Mouse (Mus musculus) embryo, embryonic 11.5 days (tissue): Measurements from ENCODE around the gene Zfp963.

Experiments
- DNase-seq: peaks from one replicate; pipeline ENCODE4 v3.0.0-alpha.2; 2012; ENCODE audit warnings: low read depth, low spot score

The Zfp963 gene

GRCm38 (mm10) chr8:69749544-69750454 is at the start of gene Zfp963:
Gene Zfp963 (minus strand): TSS chr8:69749970.
- DNase-seq = peak; percentile 94

DNA sequence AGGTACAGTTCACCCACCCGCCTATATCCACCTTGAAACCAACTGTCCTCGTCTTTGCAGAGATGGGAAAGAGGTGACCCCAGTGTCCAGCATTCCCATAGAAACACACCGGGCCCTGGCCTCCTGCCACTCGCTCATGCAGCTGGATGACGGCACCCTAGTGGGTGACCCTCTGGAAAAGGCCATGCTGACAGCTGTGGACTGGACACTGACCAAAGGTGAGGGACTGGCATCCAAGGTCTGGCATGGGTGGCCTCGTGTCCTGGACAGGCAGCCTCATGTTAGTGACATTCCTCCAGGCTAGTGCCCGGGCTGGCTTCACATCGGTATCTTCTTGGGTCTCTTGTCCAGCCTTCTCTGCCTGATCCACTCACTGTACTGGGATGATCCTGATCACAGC is 49.5 kb upstream of the Zfp963 start:
- DNase-seq = no peak

DNA sequence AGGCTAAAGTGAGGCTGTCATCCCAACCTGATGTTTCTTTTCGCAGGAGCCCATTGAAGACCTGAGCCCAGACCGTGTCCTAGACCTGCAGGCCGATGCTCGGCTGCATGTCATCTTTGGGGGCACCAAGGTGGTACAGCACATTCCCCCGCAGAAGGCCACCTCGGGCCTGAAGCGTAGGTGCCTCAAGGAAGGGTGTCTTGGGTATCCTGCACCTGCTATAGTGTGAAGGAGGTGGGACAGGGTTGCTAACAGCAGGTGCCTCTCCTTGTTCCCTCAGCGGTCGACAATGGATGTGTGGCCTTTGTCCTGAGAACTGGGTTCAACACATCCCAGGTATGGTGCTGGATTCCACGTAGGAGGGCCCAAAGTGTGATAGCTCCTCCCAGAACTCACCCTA is 47.9 kb upstream of the Zfp963 start:
- DNase-seq = no peak

DNA sequence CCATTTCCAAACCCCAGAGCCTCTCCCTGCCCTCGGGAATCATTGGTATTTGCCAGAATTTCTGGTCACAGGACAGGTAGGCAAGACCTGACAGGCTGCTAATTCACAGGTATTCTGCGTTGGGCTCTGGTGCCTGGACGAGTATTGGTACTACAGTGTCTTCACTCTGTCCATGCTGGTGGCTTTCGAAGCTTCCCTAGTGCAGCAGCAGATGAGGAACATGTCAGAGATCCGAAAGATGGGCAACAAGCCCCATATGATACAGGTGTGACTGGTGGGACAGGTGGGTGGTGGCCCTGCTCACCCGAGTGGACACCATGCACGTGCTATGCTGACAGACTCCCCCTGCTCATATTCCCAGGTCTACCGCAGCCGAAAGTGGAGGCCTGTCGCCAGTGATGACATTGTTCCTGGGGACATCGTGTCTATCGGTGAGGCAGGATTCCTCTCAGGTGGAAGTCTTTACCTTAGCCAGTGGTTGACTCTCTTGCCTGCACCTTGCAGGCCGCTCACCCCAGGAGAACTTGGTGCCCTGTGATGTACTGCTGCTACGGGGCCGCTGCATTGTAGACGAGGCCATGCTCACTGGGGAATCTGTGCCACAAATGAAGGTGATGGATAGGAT is 47.1 kb upstream of the Zfp963 start:
- DNase-seq = no peak

DNA sequence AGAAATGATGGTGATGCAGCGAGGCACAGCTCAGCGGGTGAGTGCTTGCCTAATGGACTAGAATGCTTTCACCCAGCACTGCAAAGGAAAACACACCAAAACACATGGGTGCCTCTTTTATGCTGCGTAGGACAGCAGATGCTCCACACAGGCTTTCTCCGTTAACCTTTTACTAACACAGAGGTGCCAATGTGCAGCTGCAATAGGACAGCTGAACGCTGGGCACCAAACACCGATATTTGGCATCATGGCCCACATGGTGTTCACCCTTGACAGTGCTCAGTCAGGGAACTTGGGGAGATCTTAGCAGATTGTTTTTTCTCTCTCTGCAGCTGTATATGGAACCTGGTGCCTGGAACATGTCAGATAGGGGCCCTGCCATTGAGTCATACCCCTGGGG is 45.1 kb upstream of the Zfp963 start:
- no peak for DNase-seq

DNA sequence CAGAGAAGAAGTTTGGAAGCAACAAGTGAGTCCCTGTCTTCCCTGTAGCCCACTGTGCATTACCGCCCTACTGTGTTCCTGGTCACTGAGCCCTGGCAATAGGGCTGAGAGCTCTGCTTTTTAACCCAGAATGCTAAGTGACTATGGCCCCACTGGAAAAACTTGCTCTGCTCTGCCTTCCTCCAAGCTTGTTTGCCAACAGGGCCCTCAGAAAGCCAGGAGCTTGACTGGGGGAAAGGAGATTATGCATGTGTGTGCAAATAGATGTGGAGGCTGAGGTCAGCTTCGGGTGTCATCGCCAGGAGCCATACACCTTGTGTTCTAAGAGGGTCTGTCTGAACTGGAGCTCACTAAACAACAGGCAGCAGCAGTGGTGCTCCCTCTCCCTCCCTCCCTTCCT is 44.3 kb upstream of the Zfp963 start:
- no peak for DNase-seq

DNA sequence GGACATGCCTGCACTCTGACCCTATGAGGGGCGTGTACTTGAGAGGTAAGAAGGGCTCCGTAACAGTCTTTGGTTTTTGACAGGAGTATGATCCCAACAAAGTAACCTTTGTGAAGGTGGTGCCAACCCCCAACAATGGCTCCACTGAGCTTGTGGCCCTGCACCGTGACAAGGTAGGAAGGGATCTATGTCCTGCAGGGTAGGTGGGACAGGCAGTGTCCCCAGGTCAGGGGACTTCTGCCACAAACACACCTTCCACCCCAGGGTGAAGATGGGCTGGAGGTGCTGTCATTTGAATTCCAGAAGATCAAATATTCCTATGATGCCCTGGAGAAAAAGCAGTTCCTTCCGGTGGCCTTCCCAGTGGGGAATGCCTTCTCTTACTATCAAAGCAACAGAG is 43.9 kb upstream of the Zfp963 start:
- no peak for DNase-seq

GRCm38 (mm10) chr8:69791415-69792068 is 41.8 kb upstream of the Zfp963 start:
- no peak for DNase-seq

- DNase-seq = peak; percentile 81
Observed at GRCm38 (mm10) chr8:69790773-69791367, 41.1 kb upstream of the Zfp963 start, which contains the start of the genes Atp13a1 and Zfp866. Gene Atp13a1 (plus strand): TSS chr8:69791163. Gene Zfp866 (minus strand): TSS chr8:69791178.

GRCm38 (mm10) chr8:69790364-69790763 is 40.6 kb upstream of the Zfp963 start:
- DNase-seq = no peak

GRCm38 (mm10) chr8:69789731-69790130 is 40.0 kb upstream of the Zfp963 start:
- DNase-seq = no peak

DNA sequence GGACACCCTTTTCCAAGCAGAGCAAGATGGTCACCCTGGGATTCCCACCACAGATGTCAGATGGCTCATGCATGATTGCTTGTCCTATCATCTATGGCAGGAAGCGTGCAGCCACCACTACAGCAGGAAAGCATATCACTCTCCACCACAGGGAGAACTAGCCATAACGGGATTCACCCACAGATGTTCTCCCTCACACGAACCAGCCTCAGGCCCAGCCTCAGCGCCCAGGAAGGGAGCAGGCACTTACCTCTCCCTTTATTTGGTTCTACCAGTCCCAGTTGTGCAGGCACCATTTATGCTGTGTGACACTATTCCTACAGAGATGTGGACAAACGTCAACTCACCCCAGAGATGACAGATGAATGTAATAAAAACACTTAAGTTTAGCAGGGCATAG is 39.3 kb upstream of the Zfp963 start:
- DNase-seq = no peak

GRCm38 (mm10) chr8:69777111-69777510 is 27.3 kb upstream of the Zfp963 start:
- DNase-seq = no peak

DNA sequence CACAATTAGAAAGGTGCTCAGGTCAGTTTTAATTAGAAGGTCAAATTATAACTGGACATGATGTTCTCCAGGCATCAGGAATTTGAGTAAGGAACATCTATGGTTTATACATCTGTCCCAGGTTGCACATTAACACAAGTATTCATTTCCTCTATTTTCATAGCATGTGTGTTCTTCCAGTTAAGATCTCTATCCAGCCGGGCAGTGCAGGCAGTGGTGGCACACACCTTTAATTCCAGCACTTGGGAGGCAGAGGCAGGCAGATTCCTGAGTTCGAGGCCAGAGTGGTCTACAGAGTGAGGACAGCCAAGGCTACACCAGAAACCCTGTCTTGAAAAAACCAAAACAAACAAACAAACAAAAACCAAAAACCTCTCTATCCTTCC is 25.4 kb upstream of the Zfp963 start:
- DNase-seq = no peak

DNA sequence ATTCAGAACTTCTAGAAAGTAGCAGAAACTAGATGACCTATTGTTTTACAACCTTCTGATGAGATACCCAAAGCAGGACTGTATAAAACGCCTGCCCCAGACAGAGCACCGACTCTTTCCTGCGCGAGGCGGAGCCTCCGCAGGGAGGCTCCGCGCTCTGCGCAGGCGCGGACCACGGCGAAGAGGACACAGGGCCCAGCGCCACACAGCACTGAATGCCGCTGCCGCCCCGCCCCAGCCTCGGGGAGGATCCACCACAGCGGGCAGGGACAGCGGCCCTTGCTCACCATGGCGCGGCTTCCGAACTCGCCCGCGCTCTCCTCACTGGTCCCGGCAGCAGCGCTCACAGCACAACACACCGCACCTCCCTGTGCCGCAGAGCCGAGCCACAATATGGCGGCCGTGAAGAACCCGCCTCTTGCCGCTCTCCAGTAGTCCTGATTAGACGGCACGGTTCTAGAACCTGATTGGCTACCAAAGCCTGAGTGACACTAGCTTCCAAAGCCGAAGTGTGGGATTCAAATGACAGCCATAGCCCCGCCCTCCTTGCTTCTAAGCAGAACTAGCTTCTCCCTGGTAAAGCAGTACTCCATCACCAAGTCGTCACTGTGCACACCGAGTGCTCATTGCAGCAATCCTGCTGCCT is 24.9 kb upstream of the Zfp963 start, which contains the start of gene Gm20422:
Gene Gm20422 (minus strand): TSS at position 384 of the 646 bp plus-strand sequence.
- peak; percentile 93 for DNase-seq

- no peak for DNase-seq
Observed at GRCm38 (mm10) chr8:69772106-69772505, 22.3 kb upstream of the Zfp963 start.

DNA sequence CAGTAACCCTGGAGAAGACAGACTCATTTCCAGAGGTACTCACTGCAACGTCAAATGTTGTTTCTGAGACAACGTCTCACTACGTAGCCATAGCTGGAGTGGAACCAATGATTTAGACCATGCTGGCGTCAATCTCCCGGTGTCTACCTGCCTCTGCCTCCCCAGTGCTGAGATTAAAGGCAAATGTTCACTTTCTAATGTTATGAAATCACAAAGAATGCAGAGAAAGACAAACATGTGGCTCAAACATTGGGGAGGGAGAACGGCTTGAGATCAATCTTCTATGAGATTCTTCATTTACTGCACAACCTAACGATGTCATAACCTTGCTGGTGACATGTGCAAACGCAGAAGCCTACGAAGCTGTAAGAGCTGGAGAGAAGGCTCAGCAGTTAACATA is 21.5 kb upstream of the Zfp963 start:
- DNase-seq = no peak

- no peak for DNase-seq
Observed at GRCm38 (mm10) chr8:69761814-69762445, 12.2 kb upstream of the Zfp963 start.

GRCm38 (mm10) chr8:69758316-69758715 is 8.5 kb upstream of the Zfp963 start:
- no peak for DNase-seq

DNA sequence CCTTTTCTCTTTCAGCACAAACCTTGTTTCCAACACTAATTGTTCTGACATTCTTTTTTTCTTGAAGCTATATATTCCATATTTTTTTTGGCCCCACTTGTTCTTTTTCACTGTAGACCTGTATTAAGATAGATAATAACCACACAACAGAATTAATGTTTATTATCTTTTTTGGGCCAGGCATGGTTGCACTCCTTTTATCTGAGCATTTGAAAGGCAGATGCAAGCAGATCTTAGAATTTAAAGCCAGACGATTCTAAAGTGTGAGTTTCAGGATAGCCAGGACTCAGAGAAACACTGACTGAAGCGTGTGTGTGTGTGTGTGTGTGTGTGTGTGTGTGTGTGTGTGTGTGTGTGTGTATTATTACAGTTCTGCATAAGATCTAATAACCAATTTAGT is 2.7 kb upstream of the Zfp963 start:
- DNase-seq = no peak

- no peak for DNase-seq
Observed at GRCm38 (mm10) chr8:69741231-69741630, 8.5 kb downstream of the Zfp963 start.
